Mouse (Mus musculus) spleen, postnatal 36 days (tissue): ENCODE measurements at regions not wholly inside any gene's neighbourhood (a gene's known extent, or its start where the extent isn't known, plus 50 kb on each side); places are given as distances from the start of the nearest gene placed in this dataset.

Source experiments
- DNase-seq, 2 experiments: peaks; one replicate each; pipeline ENCODE4 v3.0.0; 2022; ENCODE audit warnings: low spot score in 2 of 2, mixed read lengths in 1 of 2

- no peak for DNase-seq
Measured at GRCm38 (mm10) chr10:83896160-83896559, 173.5 kb downstream of the 1500009L16Rik start.

GRCm38 (mm10) chr10:83897558-83897957, 174.9 kb downstream of the 1500009L16Rik start:
- DNase-seq = no peak

- no peak for DNase-seq
Measured at GRCm38 (mm10) chr10:83906751-83907150, 184.1 kb downstream of the 1500009L16Rik start.

- no peak for DNase-seq
Measured at GRCm38 (mm10) chr10:83910649-83911370, 188.1 kb downstream of the 1500009L16Rik start.

- DNase-seq = peak; percentile 33 to 40
Measured at GRCm38 (mm10) chr10:83914401-83915132, 191.9 kb downstream of the 1500009L16Rik start.

GRCm38 (mm10) chr10:83915133-83915730, 192.6 kb downstream of the 1500009L16Rik start:
- DNase-seq = no peak

GRCm38 (mm10) chr10:83926990-83927389, 204.3 kb downstream of the 1500009L16Rik start:
- no peak for DNase-seq

GRCm38 (mm10) chr10:83927554-83927953, 204.9 kb downstream of the 1500009L16Rik start:
- no peak for DNase-seq

- no peak for DNase-seq
Measured at GRCm38 (mm10) chr10:83931758-83932157, 209.1 kb downstream of the 1500009L16Rik start.

- no peak for DNase-seq
Measured at GRCm38 (mm10) chr10:83933201-83933600, 210.5 kb downstream of the 1500009L16Rik start.

- no peak for DNase-seq
Measured at GRCm38 (mm10) chr10:83934498-83934897, 211.8 kb downstream of the 1500009L16Rik start.

GRCm38 (mm10) chr10:83937168-83937567, 214.5 kb downstream of the 1500009L16Rik start:
- DNase-seq = no peak

- DNase-seq = no peak
Measured at GRCm38 (mm10) chr10:83942101-83942500, 219.4 kb downstream of the 1500009L16Rik start.

GRCm38 (mm10) chr10:83944158-83944557, 221.5 kb downstream of the 1500009L16Rik start:
- no peak for DNase-seq

- DNase-seq = no peak
Measured at GRCm38 (mm10) chr10:83944897-83945296, 222.2 kb downstream of the 1500009L16Rik start.

GRCm38 (mm10) chr10:83945503-83945902, 222.8 kb downstream of the 1500009L16Rik start:
- DNase-seq = no peak

GRCm38 (mm10) chr10:83946186-83947176, 223.8 kb downstream of the 1500009L16Rik start:
- peak; percentile 71 to 77 for DNase-seq

- DNase-seq = no peak
Measured at GRCm38 (mm10) chr10:83957118-83957759, 234.6 kb downstream of the 1500009L16Rik start.

GRCm38 (mm10) chr10:83958397-83958796, 235.7 kb downstream of the 1500009L16Rik start:
- no peak for DNase-seq

GRCm38 (mm10) chr10:83958826-83959225, 236.2 kb downstream of the 1500009L16Rik start:
- no peak for DNase-seq

- no peak for DNase-seq
Measured at GRCm38 (mm10) chr10:83963232-83963760, 240.6 kb downstream of the 1500009L16Rik start.
